Mouse (Mus musculus) heart, embryonic 12.5 days (tissue): ENCODE results near the gene Wnt8b. TPM values are rescaled to one million over a fixed set of nuclear protein-coding genes. Genes with fewer than 3 reads are reported as not detected.

ENCODE experiments used
- ATAC-seq: fragments of 200-750 bp; cut with Nextera tagmentation; 2 replicates; pipeline ENCODE4 v1.8.0; 2017; ENCODE audit warnings: moderate TSS enrichment, moderate library complexity; ENCODE audit not compliant: insufficient number of reproducible peaks, low FRiP score
- H3K27ac ChIP-seq: fragments of 300-500 bp; sonication (generic); 2 replicates; pipeline ENCODE4 v1.5.1; 2016; ENCODE audit warnings: mild to moderate bottlenecking, moderate library complexity; ENCODE audit not compliant: poor library complexity, severe bottlenecking
- H3K27me3 ChIP-seq: fragments of 300-500 bp; sonication (generic); replicated peaks from 2 replicates; pipeline ENCODE4 v1.6.1; 2016; ENCODE audit warnings: mild to moderate bottlenecking, moderate library complexity
- H3K36me3 ChIP-seq: fragments of 300-500 bp; sonication (generic); 2 replicates; pipeline ENCODE4 v1.6.1; 2016; ENCODE audit warnings: mild to moderate bottlenecking, moderate library complexity
- H3K4me1 ChIP-seq: fragments of 300-500 bp; sonication (generic); replicated peaks from 2 replicates; pipeline ENCODE4 v1.6.1; 2016; ENCODE audit warnings: mild to moderate bottlenecking
- H3K4me2 ChIP-seq: fragments of 300-500 bp; sonication (generic); 2 replicates; pipeline ENCODE4 v1.6.1; 2016; ENCODE audit warnings: mild to moderate bottlenecking, moderate library complexity
- H3K4me3 ChIP-seq: fragments of 300-500 bp; sonication (generic); 2 replicates; pipeline ENCODE4 v1.5.1; 2016; ENCODE audit warnings: mild to moderate bottlenecking
- H3K9ac ChIP-seq: fragments of 300-500 bp; sonication (generic); 2 replicates; pipeline ENCODE4 v1.6.1; 2016; ENCODE audit warnings: mild to moderate bottlenecking, moderate library complexity
- H3K9me3 ChIP-seq: fragments of 300-500 bp; sonication (generic); replicated peaks from 2 replicates; pipeline ENCODE4 v1.6.1; 2016; ENCODE audit warnings: mild to moderate bottlenecking, moderate library complexity
- WGBS: fragments of 180-500 bp; shearing (Covaris S2); methylation state at CpG from one replicate; pipeline ENCODE4 v1.1.7; 2016; 5-methylcytosine and 5-hydroxymethylcytosine counted together
- polyA plus RNA-seq: library from polyadenylated mRNA; unstranded; fragments of >200 nt; fragmentation: Nextera tagmentation; extraction: Ambion mirVana; gene quantifications from 2 replicates; pipeline ENCODE4 v1.2.1, GENCODE M21; 2016

The Wnt8b gene
- polyA plus RNA-seq, 1 experiment from 2014 or later = not detected

DNA sequence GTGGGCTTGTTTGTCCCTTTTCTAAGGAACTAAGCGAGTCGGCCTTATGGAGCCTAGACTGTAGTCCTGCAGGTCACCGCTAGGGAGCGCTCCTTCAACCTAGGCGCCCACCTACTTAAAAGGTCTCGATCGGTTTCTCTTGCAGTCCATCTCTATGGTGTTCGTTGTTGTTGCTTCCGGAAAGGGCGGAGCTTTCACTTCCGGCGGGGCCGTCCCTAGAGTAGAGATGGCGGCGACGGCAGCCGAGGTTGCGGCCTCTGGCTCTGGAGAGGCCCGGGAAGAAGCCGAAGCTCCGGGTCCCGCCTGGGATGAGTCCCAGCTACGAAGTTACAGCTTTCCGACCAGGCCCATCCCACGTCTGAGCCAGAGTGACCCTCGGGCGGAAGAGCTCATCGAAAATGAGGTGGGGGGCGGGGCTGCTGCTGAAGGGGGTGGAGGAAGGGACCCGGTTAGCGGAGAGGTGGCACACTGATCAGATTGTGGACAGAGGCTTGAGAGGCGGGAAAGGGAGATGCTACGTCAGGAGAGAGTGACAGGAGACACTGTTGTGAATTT is 69.5 kb downstream of the Wnt8b start, which contains the start of gene Hif1an:
Hif1an (plus strand) TSS at position 199 of the 555 bp plus-strand sequence.
- H3K36me3 ChIP-seq = peaks cover 30% of the 10 kb centered on the region
- peak within 1 kb of the TSS; percentile 75 for H3K4me3 ChIP-seq
- H3K4me2 ChIP-seq = peak within 1 kb of the TSS; percentile 78
- WGBS = 1% methylated on average over 33 of the region's 33 CpGs
- peak; percentile 95 for ATAC-seq
- H3K27me3 ChIP-seq = no peaks in the 10 kb centered on the region
- no peaks in the 10 kb centered on the region for H3K9me3 ChIP-seq
- peaks cover 17% of the 10 kb centered on the region for H3K4me1 ChIP-seq
- H3K9ac ChIP-seq = peak within 1 kb of the TSS; percentile 76
- 0 out of 2 replicates have a peak within 1 kb of the TSS, but pooled peaks have one; percentile 58 for H3K27ac ChIP-seq

Other genes starting within 250 kb of the Wnt8b start
- gene Scd2, start 199.8 kb upstream of the Wnt8b start, polyA plus RNA-seq = 216 and 231 TPM in 2 replicates
- gene Scd4, start 160.4 kb upstream of the Wnt8b start, polyA plus RNA-seq = 0.29 and 0.42 TPM in 2 replicates
- gene Scd1, start 85.6 kb upstream of the Wnt8b start, polyA plus RNA-seq = 1.1 and 1.2 TPM in 2 replicates
- gene Sec31b, start 52.4 kb downstream of the Wnt8b start, polyA plus RNA-seq = 1.5 and 2.1 TPM in 2 replicates
- gene Gm20538, start 59.4 kb downstream of the Wnt8b start, polyA plus RNA-seq = not detected in 2 replicates
- 824 and 832 TPM in 2 replicates for gene Ndufb8, start 62.0 kb downstream of the Wnt8b start, polyA plus RNA-seq
- gene Hif1an, start 69.4 kb downstream of the Wnt8b start, polyA plus RNA-seq = 40.8 TPM in 2 replicates